9 mouse cellular contexts compared by ENCODE assay signal in genomic region chr6:72710897-72711507, GRCm38 (mm10).
DNase-seq lines count a peak whose midpoint lies in the region.
"Had no signal": no experiment of that assay in that cellular context is flagged by ENCODE, and none has a peak within 500 bp of the region (broad histone marks: within the 10 kb centered on the region; RNA-seq: fewer than 3 reads in every experiment).

No protein-coding gene starts in this region.

- peak; percentile 27 to 50 for DNase-seq in cerebellum, postnatal 10 days
- DNase-seq in cerebellum, adult 18-20 months = no peak
- DNase-seq in right cerebral cortex, postnatal 10 days (ENCODE audit: low spot score in 2 of 2) = peak; percentile 64 to 68
- DNase-seq in right cerebral cortex, adult 18-20 months = no peak
- DNase-seq in lung, postnatal 36 days = peak; percentile 38
- DNase-seq in ovary, postnatal 36 days (ENCODE audit: low spot score) = no peak
- no peak for DNase-seq in liver
- no peak for DNase-seq in thymus, postnatal 10 days (ENCODE audit: low spot score in 2 of 2)
- DNase-seq: liver, embryonic 13.5 days had no signal

Comparison
In these comparisons a context has a peak if more than half of its experiments do, and no peak if none do; other contexts are left out.
1. DNase-seq: peak in cerebellum, postnatal 10 days (2 of 2), right cerebral cortex, postnatal 10 days (2 of 2) and lung, postnatal 36 days (single experiment); none in cerebellum, adult 18-20 months (0 of 2), right cerebral cortex, adult 18-20 months (single experiment), ovary, postnatal 36 days (single experiment), liver (single experiment) and thymus, postnatal 10 days (0 of 2).